Mouse (Mus musculus) intestine, postnatal 0 days (tissue): ENCODE results near the gene Pdzd7. TPM values are rescaled to one million over a fixed set of nuclear protein-coding genes. Genes with fewer than 3 reads are reported as not detected.

Experiments used
- ATAC-seq: fragments of 200-750 bp; cut with Nextera tagmentation; 2 replicates; pipeline ENCODE4 v1.8.0; 2017; ENCODE audit warnings: mild to moderate bottlenecking, moderate TSS enrichment, moderate library complexity
- H3K27ac ChIP-seq: fragments of 300-500 bp; sonication (generic); 2 replicates; pipeline ENCODE4 v1.5.1; 2014; ENCODE audit warnings: mild to moderate bottlenecking, low read depth, low read length, moderate library complexity
- H3K27me3 ChIP-seq: fragments of 300-500 bp; sonication (generic); replicated peaks from 2 replicates; pipeline ENCODE4 v1.6.1; 2014; ENCODE audit warnings: low read length, mixed read lengths; ENCODE audit not compliant: control insufficient read depth, insufficient read depth
- H3K36me3 ChIP-seq: fragments of 300-500 bp; sonication (generic); 2 replicates; pipeline ENCODE4 v1.6.1; 2014; ENCODE audit warnings: mild to moderate bottlenecking, moderate library complexity; ENCODE audit not compliant: control insufficient read depth, insufficient read depth
- H3K4me1 ChIP-seq: fragments of 300-500 bp; sonication (generic); replicated peaks from 2 replicates; pipeline ENCODE4 v1.6.1; 2014; ENCODE audit warnings: antibody characterized with exemption, low read length, mixed read lengths; ENCODE audit not compliant: control insufficient read depth, insufficient read depth
- H3K4me2 ChIP-seq: fragments of 300-500 bp; sonication (generic); replicated peaks from 2 replicates; pipeline ENCODE4 v1.6.1; 2014; ENCODE audit warnings: low read depth, mild to moderate bottlenecking, moderate library complexity
- H3K4me3 ChIP-seq: fragments of 300-500 bp; sonication (generic); 2 replicates; pipeline ENCODE4 v1.5.1; 2014; ENCODE audit warnings: low read depth, low read length
- H3K9ac ChIP-seq: fragments of 300-500 bp; sonication (generic); 2 replicates; pipeline ENCODE4 v1.6.1; 2014; ENCODE audit warnings: mild to moderate bottlenecking, low read depth, low read length
- H3K9me3 ChIP-seq: fragments of 300-500 bp; sonication (generic); 2 replicates; pipeline ENCODE4 v1.6.1; 2016; ENCODE audit warnings: mixed run types; ENCODE audit not compliant: control insufficient read depth
- CTCF ChIP-seq: sonication (generic); IDR thresholded peaks from 2 replicates; pipeline ENCODE4 v1.5.1; 2016; ENCODE audit warnings: low read depth, mild to moderate bottlenecking, control low read depth, antibody characterized with exemption, moderate library complexity
- WGBS: fragments of 180-500 bp; shearing (Covaris S2); extraction: QIAGEN DNeasy Blood & Tissue Kit; methylation state at CpG from one replicate; pipeline ENCODE4 v1.1.7; 2014; 5-methylcytosine and 5-hydroxymethylcytosine counted together
- polyA plus RNA-seq: library from polyadenylated mRNA; unstranded; fragments of >200 nt; fragmentation: Nextera tagmentation; extraction: Ambion mirVana; gene quantifications from 2 replicates; pipeline ENCODE4 v1.2.1, GENCODE M21; 2015

Gene Pdzd7
- polyA plus RNA-seq, 1 experiment from 2014 or later, result 0.22 TPM

DNA sequence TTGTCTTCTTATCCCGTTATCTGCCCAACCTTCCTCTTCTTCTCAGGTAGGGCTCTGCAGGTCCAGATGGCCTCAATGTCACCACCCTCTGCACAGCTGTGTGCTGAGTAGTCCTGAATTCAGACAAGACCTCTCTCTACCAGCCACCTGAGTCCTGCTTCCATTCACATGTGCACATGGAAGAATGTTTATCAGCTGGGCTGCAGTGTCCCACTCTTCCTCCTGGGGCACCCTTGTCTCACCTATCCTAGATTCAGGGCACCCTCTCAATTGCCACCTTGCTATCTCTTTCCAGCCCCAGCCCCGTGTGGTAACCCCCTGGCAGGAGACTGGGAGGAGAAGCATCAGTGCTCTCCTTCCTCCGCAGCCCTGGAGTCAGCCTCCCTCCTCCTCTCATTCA is 43.2 kb downstream of the Pdzd7 start:
- Histone ChIP-seq H3K4me1 (no peaks in the 10 kb centered on the region; the same call in 1 of the 2 replicates), H3K4me3 (no peak overlapping the region), H3K9me3 (no peaks in the 10 kb centered on the region), H3K27ac (no peak overlapping the region), H3K4me2 (no peak overlapping the region), H3K36me3 (peaks cover 68% of the 10 kb centered on the region), H3K9ac (no peak overlapping the region), H3K27me3 (no peaks in the 10 kb centered on the region)
- no peak for ATAC-seq
- TF ChIP-seq CTCF, result peak; percentile 53
- WGBS, result 60% methylated on average over 3 of the region's 3 CpGs

DNA sequence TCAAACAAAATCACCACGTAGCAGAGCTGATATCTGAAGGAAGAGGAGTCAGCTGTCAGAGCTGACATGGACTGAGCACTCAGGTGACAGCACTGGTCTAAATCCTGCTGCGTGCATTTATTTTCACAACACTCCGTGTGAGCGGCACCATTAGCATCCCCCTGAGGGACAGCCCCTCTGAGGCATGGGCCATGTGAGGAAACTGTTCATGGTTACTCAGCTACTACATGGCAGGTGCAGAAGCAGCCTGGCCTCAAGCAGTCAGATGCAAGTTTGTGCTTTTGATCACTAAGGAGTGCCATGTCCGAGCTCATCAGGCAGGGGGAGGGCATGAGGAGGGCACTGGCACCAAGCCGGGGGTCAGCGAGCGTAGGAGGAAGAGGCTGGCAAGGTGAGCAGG is 45.9 kb downstream of the Pdzd7 start:
- 88% methylated on average over 8 of the region's 8 CpGs for WGBS
- no peak overlapping the region for H3K4me2 ChIP-seq
- H3K27ac ChIP-seq, result no peak overlapping the region
- H3K4me1 ChIP-seq, result no peaks in the 10 kb centered on the region
- no peaks in the 10 kb centered on the region for H3K9me3 ChIP-seq
- no peak for TF ChIP-seq CTCF
- H3K36me3 ChIP-seq, result peaks cover 74% of the 10 kb centered on the region
- no peak for ATAC-seq
- no peak overlapping the region for H3K9ac ChIP-seq
- H3K27me3 ChIP-seq, result no peaks in the 10 kb centered on the region
- H3K4me3 ChIP-seq, result no peak overlapping the region

DNA sequence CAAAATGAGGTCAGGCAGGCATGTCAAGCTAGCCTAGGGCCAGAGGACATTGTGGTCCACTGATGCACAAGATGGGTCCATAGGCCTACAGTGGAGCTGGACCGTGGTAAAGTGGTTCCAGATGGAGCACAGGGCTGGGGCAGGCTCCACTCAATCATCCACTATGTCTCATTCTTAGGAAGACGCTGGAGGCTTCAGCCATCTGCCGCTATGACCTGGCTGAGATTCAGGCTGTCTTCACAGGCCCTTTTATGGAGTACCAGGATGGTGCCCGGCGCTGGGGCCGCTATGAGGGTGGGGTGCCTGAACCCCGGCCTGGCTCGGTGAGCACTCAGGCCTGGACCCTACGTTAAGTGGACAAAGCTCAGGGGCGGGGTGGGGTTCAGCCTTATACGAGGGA is 47.7 kb downstream of the Pdzd7 start:
- Histone ChIP-seq H3K9me3 (no peaks in the 10 kb centered on the region), H3K36me3 (peaks cover 66% of the 10 kb centered on the region), H3K9ac (no peak overlapping the region), H3K27me3 (no peaks in the 10 kb centered on the region), H3K4me3 (no peak overlapping the region), H3K4me2 (no peak overlapping the region), H3K4me1 (no peaks in the 10 kb centered on the region), H3K27ac (no peak overlapping the region)
- ATAC-seq, result no peak
- no peak for TF ChIP-seq CTCF
- WGBS, result 79% methylated on average over 11 of the region's 11 CpGs

DNA sequence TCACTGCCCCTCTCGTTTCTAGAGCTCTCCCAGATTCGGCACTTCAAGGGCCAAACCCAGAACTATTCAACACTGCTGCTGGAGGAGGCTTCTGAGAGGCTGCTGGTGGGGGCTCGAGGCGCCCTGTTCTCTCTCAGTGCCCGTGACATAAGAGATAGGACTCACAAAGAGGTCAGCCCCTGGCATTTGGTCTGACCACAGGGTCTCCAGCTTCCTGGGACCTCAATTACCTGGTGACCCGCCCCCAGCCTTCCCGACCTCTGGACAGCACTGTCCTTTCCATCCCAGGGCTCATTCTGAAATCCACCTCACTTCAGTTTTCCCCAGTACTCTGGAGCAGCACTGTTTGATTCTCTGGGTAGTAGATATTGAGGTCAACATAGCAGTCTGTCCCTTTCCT is 52.8 kb downstream of the Pdzd7 start:
- Histone ChIP-seq H3K36me3 (peaks cover 24% of the 10 kb centered on the region), H3K4me2 (no peak overlapping the region), H3K9me3 (no peaks in the 10 kb centered on the region), H3K4me1 (0 out of 2 replicates have a peak, but pooled peaks cover 12% of the 10 kb centered on the region), H3K27me3 (no peaks in the 10 kb centered on the region), H3K27ac (peak overlapping the region; percentile 60), H3K9ac (no peak overlapping the region), H3K4me3 (no peak overlapping the region)
- no peak for TF ChIP-seq CTCF
- no peak for ATAC-seq
- WGBS, result 59% methylated on average over 7 of the region's 7 CpGs

DNA sequence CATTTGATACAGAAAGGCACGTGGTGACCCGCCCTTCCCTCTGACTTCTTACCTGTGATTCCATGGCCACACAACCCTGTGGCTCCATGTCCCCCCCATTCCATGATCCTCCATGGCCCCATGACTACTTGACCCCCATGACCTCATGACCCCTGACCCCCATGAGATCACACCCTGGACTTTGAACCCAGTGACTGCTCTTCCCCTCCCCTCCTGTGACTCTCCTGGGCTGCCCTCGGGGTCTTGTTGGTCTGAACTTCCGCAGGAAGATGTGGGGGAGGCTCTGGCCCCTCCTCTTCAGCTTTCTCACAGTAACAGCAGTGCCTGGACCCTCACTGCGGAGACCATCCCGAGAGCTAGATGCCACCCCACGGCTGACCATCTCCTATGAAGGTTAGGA is 53.3 kb downstream of the Pdzd7 start:
- H3K27ac ChIP-seq, result peak overlapping the region; percentile 60
- TF ChIP-seq CTCF, result no peak
- H3K9me3 ChIP-seq, result no peaks in the 10 kb centered on the region
- H3K4me2 ChIP-seq, result no peak overlapping the region
- H3K9ac ChIP-seq, result no peak overlapping the region
- no peak for ATAC-seq
- H3K36me3 ChIP-seq, result peaks cover 20% of the 10 kb centered on the region
- no peaks in the 10 kb centered on the region for H3K27me3 ChIP-seq
- 40% methylated on average over 7 of the region's 7 CpGs for WGBS
- H3K4me3 ChIP-seq, result no peak overlapping the region
- 0 out of 2 replicates have a peak, but pooled peaks cover 12% of the 10 kb centered on the region for H3K4me1 ChIP-seq

DNA sequence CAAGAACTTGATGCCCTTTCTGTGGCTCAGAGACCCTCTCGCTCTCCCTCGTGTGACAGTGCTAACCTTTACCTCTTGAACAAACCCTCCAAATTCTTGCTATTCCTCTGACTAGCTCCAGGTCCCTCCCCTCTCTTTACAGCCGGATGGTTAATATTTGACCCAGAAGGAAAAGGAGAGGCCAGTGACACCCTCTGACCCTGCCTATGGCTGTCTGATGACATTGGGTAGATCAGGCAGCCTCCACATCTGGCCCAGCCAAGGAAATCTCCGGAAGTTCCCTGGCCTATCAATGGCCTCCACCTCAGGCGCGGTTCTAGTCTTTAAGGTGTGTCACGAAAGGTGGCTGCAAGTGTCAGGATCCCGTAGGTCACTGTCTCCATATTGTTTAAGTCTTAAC is 54.5 kb downstream of the Pdzd7 start:
- 0 out of 2 replicates have a peak overlapping the region, but pooled peaks have one; percentile 60 for H3K4me3 ChIP-seq

More for the DNA sequence above, 54.5 kb downstream of the Pdzd7 start:
- WGBS, result 38% methylated on average over 8 of the region's 8 CpGs
- H3K36me3 ChIP-seq, result peaks cover 14% of the 10 kb centered on the region
- peak overlapping the region; percentile 95 for H3K4me2 ChIP-seq
- no peaks in the 10 kb centered on the region for H3K27me3 ChIP-seq
- no peak for TF ChIP-seq CTCF
- ATAC-seq, result peak; percentile 69
- no peaks in the 10 kb centered on the region for H3K9me3 ChIP-seq
- no peak overlapping the region for H3K9ac ChIP-seq
- peak overlapping the region; percentile 91 for H3K27ac ChIP-seq
- H3K4me1 ChIP-seq, result 0 out of 2 replicates have a peak, but pooled peaks cover 12% of the 10 kb centered on the region
